8 mouse cellular contexts compared by ENCODE assay signal in the genomic region with DNA sequence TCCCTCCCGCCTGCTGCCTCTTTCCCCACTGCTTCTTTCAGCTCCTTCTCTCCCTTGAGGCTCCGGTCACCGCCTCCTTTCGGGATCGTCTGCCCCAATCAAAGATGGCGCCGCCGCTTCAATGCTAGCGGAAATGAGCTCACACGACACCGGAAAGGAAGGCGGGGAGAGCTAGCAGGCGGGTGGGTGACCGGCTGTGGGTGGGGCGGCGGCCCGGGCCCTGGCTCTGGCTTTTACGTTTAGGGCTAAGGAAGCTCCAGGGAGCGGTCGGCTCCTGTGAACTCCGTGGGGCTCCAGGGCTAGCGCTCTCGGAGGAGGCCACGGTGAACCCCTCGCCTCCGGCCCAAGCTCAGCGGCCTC. TPM values are rescaled to one million over a fixed set of nuclear protein-coding genes. Genes with fewer than 3 reads are reported as not detected.
DNase-seq lines count a peak whose midpoint lies in the region; ATAC-seq and TF ChIP-seq lines count a peak whose summit lies in the region.

A gene (plus strand): TSS at position 171 of the 360 bp plus-strand sequence.

- H3K9me3 ChIP-seq in erythroblast, embryonic 14.5 days (ENCODE audit: control insufficient read depth, low read length) = no peaks in the 10 kb centered on the region
- H3K9me3 ChIP-seq in heart, embryonic 12.5 days (replicated peaks) = no peaks in the 10 kb centered on the region
- H3K9me3 ChIP-seq in kidney, postnatal 0 days (replicated peaks; ENCODE audit: low read length) = no peaks in the 10 kb centered on the region
- no peaks in the 10 kb centered on the region for H3K9me3 ChIP-seq in liver, embryonic 11.5 days (ENCODE audit: control insufficient read depth, low read length)
- no peaks in the 10 kb centered on the region for H3K9me3 ChIP-seq in stomach, embryonic 14.5 days (ENCODE audit: control insufficient read depth, low read depth, low read length)

- peak within 1 kb of the TSS; percentile 93 for H3K27ac ChIP-seq in heart, embryonic 12.5 days (ENCODE audit: poor library complexity, severe bottlenecking)
- peak within 1 kb of the TSS; percentile 97 for H3K27ac ChIP-seq in kidney, postnatal 0 days
- H3K27ac ChIP-seq in liver, embryonic 11.5 days (ENCODE audit: low read depth, low read length) = peak within 1 kb of the TSS; percentile 76
- peak within 1 kb of the TSS; percentile 80 for H3K27ac ChIP-seq in stomach, embryonic 14.5 days (ENCODE audit: low read length)

- H3K4me3 ChIP-seq in C2C12 (ENCODE audit: insufficient read depth, poor library complexity, severe bottlenecking) = peak within 1 kb of the TSS; percentile 76
- peak within 1 kb of the TSS; percentile 97 for H3K4me3 ChIP-seq in erythroblast, embryonic 14.5 days (replicated peaks)
- peak within 1 kb of the TSS; percentile 96 for H3K4me3 ChIP-seq in heart, embryonic 12.5 days
- H3K4me3 ChIP-seq in kidney, postnatal 0 days (replicated peaks; ENCODE audit: low read depth, low read length) = peak within 1 kb of the TSS; percentile 93
- peak within 1 kb of the TSS; percentile 80 for H3K4me3 ChIP-seq in liver, embryonic 11.5 days (ENCODE audit: low read depth, low read length)
- H3K4me3 ChIP-seq in stomach, embryonic 14.5 days (ENCODE audit: low read depth, low read length) = peak within 1 kb of the TSS; percentile 75

- H3K4me1 ChIP-seq in erythroblast, embryonic 14.5 days (ENCODE audit: control insufficient read depth) = peaks cover 26% of the 10 kb centered on the region
- peaks cover 12% of the 10 kb centered on the region for H3K4me1 ChIP-seq in heart, embryonic 12.5 days (replicated peaks)
- H3K4me1 ChIP-seq in kidney, postnatal 0 days (replicated peaks; ENCODE audit: insufficient read depth, low read length) = peaks cover 9% of the 10 kb centered on the region
- H3K4me1 ChIP-seq in liver, embryonic 11.5 days (replicated peaks; ENCODE audit: control insufficient read depth, insufficient read depth, low read length) = peaks cover 8% of the 10 kb centered on the region
- H3K4me1 ChIP-seq in stomach, embryonic 14.5 days (ENCODE audit: control insufficient read depth, insufficient read depth, low read length) = peaks cover 14% of the 10 kb centered on the region

- TF ChIP-seq CTCF in C2C12 (IDR thresholded peaks at IDR 0.05; ENCODE audit: control insufficient read depth, insufficient read depth, insufficient read length) = no peak
- TF ChIP-seq CTCF in brain, embryonic 14.5 days (IDR thresholded peaks at IDR 0.05; ENCODE audit: borderline replicate concordance, extremely low read depth, insufficient read depth, insufficient read length) = no peak
- TF ChIP-seq CTCF in kidney, postnatal 0 days (IDR thresholded peaks at IDR 0.05; ENCODE audit: low read depth) = no peak

- peak; percentile 88; the same call in 1 of the 2 replicates for TF ChIP-seq POLR2A in brain, embryonic 14.5 days (IDR thresholded peaks at IDR 0.05; ENCODE audit: borderline replicate concordance, extremely low read depth, insufficient read depth, insufficient read length, poor library complexity, severe bottlenecking)

- H3K4me2 ChIP-seq in heart, embryonic 12.5 days = peak within 1 kb of the TSS; percentile 96
- peak within 1 kb of the TSS; percentile 76 for H3K4me2 ChIP-seq in kidney, postnatal 0 days (ENCODE audit: low read length)
- peak within 1 kb of the TSS; percentile 94 for H3K4me2 ChIP-seq in liver, embryonic 11.5 days
- H3K4me2 ChIP-seq in stomach, embryonic 14.5 days (replicated peaks; ENCODE audit: low read depth, low read length) = peak within 1 kb of the TSS; percentile 94

- peak; percentile 95 for ATAC-seq in heart, embryonic 12.5 days (ENCODE audit: insufficient number of reproducible peaks, low FRiP score)
- peak; percentile 93 for ATAC-seq in kidney, postnatal 0 days (replicated peaks; ENCODE audit: low FRiP score, low read depth)
- peak; percentile 92 for ATAC-seq in liver, embryonic 11.5 days (replicated peaks; ENCODE audit: low FRiP score)
- peak; percentile 93 for ATAC-seq in stomach, embryonic 14.5 days (ENCODE audit: insufficient number of reproducible peaks, insufficient read depth, low FRiP score, low read depth)

- H3K36me3 ChIP-seq in C2C12 (ENCODE audit: control insufficient read depth, insufficient read depth) = no peaks in the 10 kb centered on the region
- no peaks in the 10 kb centered on the region for H3K36me3 ChIP-seq in erythroblast, embryonic 14.5 days (ENCODE audit: control insufficient read depth)
- no peaks in the 10 kb centered on the region; the same call in 1 of the 2 replicates for H3K36me3 ChIP-seq in heart, embryonic 12.5 days
- no peaks in the 10 kb centered on the region for H3K36me3 ChIP-seq in kidney, postnatal 0 days (ENCODE audit: insufficient read depth, low read length)
- no peaks in the 10 kb centered on the region for H3K36me3 ChIP-seq in liver, embryonic 11.5 days (ENCODE audit: control insufficient read depth, insufficient read depth, low read length)
- no peaks in the 10 kb centered on the region for H3K36me3 ChIP-seq in stomach, embryonic 14.5 days (ENCODE audit: control insufficient read depth, insufficient read depth, low read length)

- H3K9ac ChIP-seq in heart, embryonic 12.5 days = peak within 1 kb of the TSS; percentile 98
- peak within 1 kb of the TSS; percentile 99 for H3K9ac ChIP-seq in kidney, postnatal 0 days (ENCODE audit: low read depth, low read length)
- peak within 1 kb of the TSS; percentile 80 for H3K9ac ChIP-seq in liver, embryonic 11.5 days (ENCODE audit: low read depth, low read length)
- H3K9ac ChIP-seq in stomach, embryonic 14.5 days (replicated peaks; ENCODE audit: low read depth, low read length) = peak within 1 kb of the TSS; percentile 87

- H3ac ChIP-seq in C2C12 (ENCODE audit: control insufficient read depth, insufficient read length, low read depth) = peak within 1 kb of the TSS; percentile 96

- no peaks in the 10 kb centered on the region for H3K27me3 ChIP-seq in C2C12 (ENCODE audit: control insufficient read depth, insufficient read depth, insufficient read length)
- no peaks in the 10 kb centered on the region; the same call in 1 of the 2 replicates for H3K27me3 ChIP-seq in erythroblast, embryonic 14.5 days (ENCODE audit: control insufficient read depth)
- H3K27me3 ChIP-seq in heart, embryonic 12.5 days (replicated peaks) = no peaks in the 10 kb centered on the region
- no peaks in the 10 kb centered on the region for H3K27me3 ChIP-seq in kidney, postnatal 0 days (ENCODE audit: insufficient read depth, low read length)
- H3K27me3 ChIP-seq in liver, embryonic 11.5 days (replicated peaks; ENCODE audit: control insufficient read depth, insufficient read depth, low read length) = no peaks in the 10 kb centered on the region
- no peaks in the 10 kb centered on the region for H3K27me3 ChIP-seq in stomach, embryonic 14.5 days (ENCODE audit: control insufficient read depth, insufficient read depth, low read length)

- peaks cover 48% of the 10 kb centered on the region for H3K79me2 ChIP-seq in C2C12 (ENCODE audit: control insufficient read depth, insufficient read depth)

- WGBS in heart, embryonic 12.5 days = 0% methylated on average over 27 of the region's 27 CpGs
- under 1% methylated on average over 27 of the region's 27 CpGs for WGBS in kidney, postnatal 0 days
- under 1% methylated on average over 27 of the region's 27 CpGs for WGBS in liver, embryonic 11.5 days
- under 1% methylated on average over 27 of the region's 27 CpGs for WGBS in stomach, embryonic 14.5 days

- H3K79me3 ChIP-seq in C2C12 (ENCODE audit: low read depth) = peaks cover 28% of the 10 kb centered on the region

- DNase-seq in brain, embryonic 14.5 days (ENCODE audit: low read depth) = peak; percentile 98
- peak; percentile 98 for DNase-seq in kidney, postnatal 0 days (ENCODE audit: low spot score)
- peak; percentile 95 for DNase-seq in liver, embryonic 11.5 days (ENCODE audit: low spot score)
- DNase-seq in naive thymus-derived CD4-positive, alpha-beta T cell, adult 2 months (ENCODE audit: low read depth) = peak; percentile 94

TF ChIP-seq in C2C12, 6 proteins besides CTCF, POLR2A, EP300 and RAD21:
- no peak for TF ChIP-seq CEBPB (IDR thresholded peaks at IDR 0.05; ENCODE audit: low read depth)
- TF ChIP-seq FOSL1 (IDR thresholded peaks at IDR 0.05; ENCODE audit: insufficient read depth, low read length, poor library complexity, severe bottlenecking) = no peak
- TF ChIP-seq MAX (IDR thresholded peaks at IDR 0.05) = no peak
- no peak for TF ChIP-seq MYOD1 (IDR thresholded peaks at IDR 0.05; ENCODE audit: control insufficient read depth, insufficient read length, low read depth)
- TF ChIP-seq USF1 (IDR thresholded peaks at IDR 0.05; ENCODE audit: low read depth) = no peak
- no peak for TF ChIP-seq MYOG (IDR thresholded peaks at IDR 0.05; ENCODE audit: control insufficient read depth, extremely low read depth, insufficient read length)

RNA-seq across cellular contexts. Expression of the gene that starts here (rescaled TPM):
- polyA plus RNA-seq in C2C12 (2012; fragmentation: generic; extraction: Trizol) = 8.3 TPM
- 15.5 and 19.7 TPM in 2 replicates for polyA plus RNA-seq in brain, embryonic 14.5 days (2012; rRNA removed)
- 0.09 and 0.12 TPM in 2 replicates for polyA plus RNA-seq in erythroblast, embryonic 14.5 days (2012)
- 20.6 and 21.7 TPM in 2 replicates for polyA plus RNA-seq in heart, embryonic 12.5 days (2016; fragmentation: Nextera tagmentation; extraction: Ambion mirVana)
- polyA plus RNA-seq in kidney, postnatal 0 days (2015; fragmentation: Nextera tagmentation; extraction: Ambion mirVana) = 16.9 and 17.8 TPM in 2 replicates
- polyA plus RNA-seq in liver, embryonic 11.5 days (2014; fragmentation: Nextera tagmentation; extraction: Ambion mirVana) = 14.8 and 15.1 TPM in 2 replicates
- polyA plus RNA-seq in stomach, embryonic 14.5 days (2014; fragmentation: Nextera tagmentation; extraction: Ambion mirVana) = 18.2 and 19.1 TPM in 2 replicates

Comparison
In these comparisons a context has a peak if more than half of its experiments do, and no peak if none do; other contexts are left out.
1. Peak in every context shown above with its lines: DNase-seq, ATAC-seq, H3K4me3 ChIP-seq and H3K27ac ChIP-seq.